Mouse (Mus musculus): Measurements from ENCODE around the gene Btg4. TPM values are rescaled to one million over a fixed set of nuclear protein-coding genes. Genes with fewer than 3 reads are reported as not detected.
"Not testable (repeated sequence)": the region's sequence is repeated elsewhere in the genome, so short reads cannot be mapped to it uniquely, and the experiment has no call there.

Btg4 gene
- total RNA-seq, 2 experiments from 2014 or later = not detected

DNA sequence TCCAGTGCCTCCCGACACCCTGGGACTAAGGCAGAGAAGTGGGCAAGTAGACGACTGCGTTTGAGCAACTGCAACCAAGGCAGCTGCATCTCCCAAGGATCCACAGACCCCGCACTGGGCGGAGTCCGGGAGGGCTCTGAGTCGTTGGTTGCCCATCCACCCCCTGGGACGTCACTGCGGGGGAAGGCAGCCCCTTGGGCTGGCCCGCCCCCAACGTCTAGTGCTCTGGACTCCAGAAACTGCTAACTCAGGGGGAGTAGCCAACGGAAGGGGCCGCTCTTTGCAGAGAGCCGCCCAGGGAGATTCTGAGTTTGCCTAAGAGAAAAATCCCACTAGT is 16.2 kb downstream of the Btg4 start, which contains the start of gene Layn:
Layn (minus strand) TSS at position 116 of the 337 bp plus-strand sequence.
- peak; percentile 89 for DNase-seq
- intact Hi-C loops (cut with DNase I) = loop anchor here (5.0 kb wide), 1 partner anchor 70 kb away; no protein-coding TSS in a partner anchor

DNA sequence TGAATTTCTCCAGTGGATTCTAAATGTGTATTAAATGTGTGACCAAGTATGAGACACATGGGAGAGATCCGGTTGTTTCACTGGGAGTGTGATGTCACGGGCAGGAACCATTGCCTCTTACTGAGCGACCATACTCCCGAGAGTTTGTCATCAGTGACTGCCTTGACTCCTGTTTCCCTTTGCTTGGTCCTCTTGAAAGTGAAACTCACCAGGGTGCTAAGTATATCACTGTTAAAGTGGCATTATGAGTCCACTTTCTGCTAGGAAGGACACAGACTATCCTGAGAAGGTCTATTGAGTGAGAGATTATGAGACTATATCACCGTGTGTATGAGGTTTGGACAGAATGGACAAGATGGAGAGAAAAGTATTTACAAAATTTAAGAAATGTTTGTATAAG is 20.9 kb downstream of the Btg4 start:
- intact Hi-C loops (cut with DNase I) = no loop called here
- DNase-seq = no peak

DNA sequence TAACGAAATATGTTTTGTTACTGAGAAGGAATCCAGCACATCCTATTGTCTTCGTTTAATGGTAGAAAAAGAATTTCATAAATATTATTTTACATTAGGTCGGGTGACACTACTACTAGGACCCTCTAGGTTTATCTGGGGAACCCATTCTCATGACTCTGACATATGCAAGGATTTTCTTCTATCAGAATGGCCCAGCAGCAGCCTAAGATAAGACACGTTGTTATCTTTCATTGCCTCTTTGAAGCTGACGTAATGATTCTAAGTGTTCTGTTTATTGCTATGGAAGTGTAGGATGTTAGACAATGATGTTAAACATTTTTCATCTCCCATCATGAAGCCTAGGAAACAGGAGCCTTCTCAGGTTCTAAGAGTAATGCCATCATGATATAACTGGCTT is 33.0 kb downstream of the Btg4 start:
- intact Hi-C loops (cut with DNase I) = no loop called here
- DNase-seq = no peak

- intact Hi-C loops (cut with DNase I) = no loop called here
- DNase-seq = no peak
Measured at GRCm38 (mm10) chr9:51096306-51096705, 35.6 kb downstream of the Btg4 start.

- intact Hi-C loops (cut with DNase I) = no loop called here
Measured at GRCm38 (mm10) chr9:51101756-51102425, 41.2 kb downstream of the Btg4 start, which contains the start of gene 4833427G06Rik. TSS of gene 4833427G06Rik (minus strand) at chr9:51102078.

DNA sequence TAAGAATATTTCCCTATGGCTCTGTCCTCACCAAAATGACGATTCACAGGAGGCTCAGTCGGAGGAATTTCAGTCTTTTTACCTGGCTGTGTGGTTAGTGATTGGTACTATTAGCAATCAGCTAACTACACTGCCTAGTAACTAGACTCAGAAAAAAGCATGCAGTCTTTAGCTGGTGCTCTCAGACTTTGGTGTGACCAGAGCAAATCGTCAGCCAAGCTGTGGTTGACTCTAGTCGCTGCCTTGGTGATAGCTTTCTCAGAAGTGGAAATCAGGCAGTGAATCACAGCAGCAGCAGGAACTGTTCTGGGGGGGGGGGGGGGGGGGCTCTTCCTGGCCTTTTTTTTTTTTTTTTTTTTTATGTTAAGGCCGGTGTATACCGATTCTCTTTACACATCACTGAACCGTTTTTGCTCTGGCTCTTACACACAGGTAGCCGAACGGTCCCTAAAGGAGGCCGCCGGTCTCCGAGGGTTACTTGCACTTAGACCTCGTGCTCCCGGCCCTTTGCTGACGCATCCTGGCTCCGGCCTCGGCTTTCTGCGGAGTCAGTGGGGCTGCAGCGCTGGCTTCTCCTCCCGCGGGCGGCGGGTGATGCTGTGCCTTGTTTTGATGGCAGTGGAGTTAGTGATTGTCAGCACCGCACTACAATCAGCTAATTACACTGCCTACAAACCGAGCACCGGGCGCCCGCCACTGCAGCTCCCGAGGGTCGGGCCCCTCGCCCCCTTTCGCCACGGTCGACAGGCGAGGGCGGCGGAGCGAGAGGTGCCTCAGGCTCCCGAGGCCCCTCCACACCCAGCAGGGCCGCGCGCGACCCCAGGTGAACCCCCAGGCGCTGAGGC is 42.5 kb downstream of the Btg4 start:
- peak; percentile 49 to 59 for DNase-seq
- intact Hi-C loops (cut with DNase I) = no loop called here

More at GRCm38 (mm10) chr9:51101756-51102425, 41.2 kb downstream of the Btg4 start, which contains the start of gene 4833427G06Rik:
- peak; percentile 45 to 54 for DNase-seq

GRCm38 (mm10) chr9:51103808-51104514 is 43.3 kb downstream of the Btg4 start:
- peak; percentile 17 to 47 for DNase-seq
- intact Hi-C loops (cut with DNase I) = no loop called here

- no peak for DNase-seq
- intact Hi-C loops (cut with DNase I) = no loop called here
Measured at GRCm38 (mm10) chr9:51105751-51106150, 45.0 kb downstream of the Btg4 start.

DNA sequence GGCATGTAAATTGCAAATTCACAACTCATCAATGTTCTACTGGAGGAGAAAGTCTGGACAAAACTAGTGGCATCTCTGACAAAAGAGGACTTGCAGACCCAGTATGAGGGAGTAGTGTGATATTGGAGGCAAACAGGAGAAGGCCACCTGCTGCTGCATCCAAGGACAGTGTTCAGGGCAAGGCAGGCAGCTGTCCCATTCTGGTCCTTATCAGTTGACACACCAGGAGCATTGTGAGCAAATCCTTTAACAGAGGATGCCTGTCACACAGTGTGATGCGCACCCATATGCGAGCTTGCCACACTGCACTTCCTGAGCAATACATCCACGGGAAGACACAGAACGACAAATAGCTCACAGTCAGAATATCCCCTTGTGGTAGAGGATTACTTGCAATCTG is 54.1 kb downstream of the Btg4 start:
- intact Hi-C loops (cut with DNase I) = no loop called here
- no peak for DNase-seq

GRCm38 (mm10) chr9:51136985-51137384 is 76.3 kb downstream of the Btg4 start:
- DNase-seq = peak; percentile 8 to 25

GRCm38 (mm10) chr9:51137432-51137831 is 76.7 kb downstream of the Btg4 start:
- DNase-seq = no peak
- intact Hi-C loops (cut with DNase I) = no loop called here

More at GRCm38 (mm10) chr9:51136985-51137384, 76.3 kb downstream of the Btg4 start:
- intact Hi-C loops (cut with DNase I) = no loop called here

DNA sequence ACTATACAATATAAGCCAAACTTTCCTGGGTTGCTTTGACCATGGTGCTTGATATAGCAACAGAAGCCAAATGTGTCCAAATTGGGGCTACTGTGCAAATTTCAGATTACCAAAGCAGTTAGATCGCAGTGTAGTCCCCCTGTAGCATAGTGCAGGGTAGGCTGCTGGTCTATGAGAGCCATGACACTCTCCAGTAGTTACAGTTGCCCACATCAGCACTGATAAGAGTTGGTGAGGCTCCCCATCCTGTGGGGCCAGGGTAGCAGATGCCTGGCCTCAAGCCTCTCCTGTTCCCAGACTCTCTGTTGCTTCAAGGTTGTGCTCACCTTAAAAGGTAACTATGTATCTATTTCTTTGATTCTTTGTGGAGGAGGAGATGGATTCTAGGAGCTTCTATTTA is 77.1 kb downstream of the Btg4 start:
- no peak for DNase-seq
- intact Hi-C loops (cut with DNase I) = no loop called here

DNA sequence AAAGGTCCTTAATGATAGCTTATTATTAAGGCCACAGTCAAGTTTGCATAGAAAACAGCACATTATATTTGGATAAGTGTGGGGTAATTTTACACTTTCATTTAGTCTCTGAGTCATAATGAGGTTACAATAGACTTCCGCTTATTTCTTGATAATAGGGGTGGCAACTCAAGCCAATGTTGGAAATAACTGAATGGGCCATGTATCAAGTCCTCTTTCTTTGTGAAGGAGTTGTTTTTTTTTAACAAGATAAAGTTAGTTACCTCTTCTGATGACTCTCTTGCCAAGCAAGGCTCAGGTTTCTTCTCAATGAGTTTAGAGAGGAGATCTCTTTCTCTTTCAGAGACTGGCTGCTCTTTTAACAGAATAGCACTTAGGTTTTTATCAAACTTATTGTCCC is 77.6 kb downstream of the Btg4 start:
- intact Hi-C loops (cut with DNase I) = no loop called here
- no peak for DNase-seq

DNA sequence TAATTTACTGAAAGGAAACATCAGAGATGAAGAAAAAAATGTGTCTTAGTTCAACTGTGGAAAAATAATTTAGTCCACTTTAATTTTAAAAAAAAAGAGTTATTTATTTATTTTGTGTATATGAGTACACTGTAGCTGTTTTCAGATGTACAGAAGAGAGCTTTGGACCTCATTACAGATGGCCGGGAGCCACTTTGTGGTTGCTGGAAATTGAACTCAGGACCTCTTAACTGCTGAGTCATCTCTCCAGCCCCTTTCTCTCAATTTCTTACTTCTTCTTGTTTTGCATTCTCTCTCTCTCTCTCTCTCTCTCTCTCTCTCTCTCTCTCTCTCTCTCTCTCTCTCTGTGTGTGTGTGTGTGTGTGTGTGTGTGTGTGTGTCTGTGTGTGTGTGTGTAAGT is 78.7 kb downstream of the Btg4 start:
- intact Hi-C loops (cut with DNase I); DNase-seq: not testable (repeated sequence)

GRCm38 (mm10) chr9:51140711-51141110 is 80.0 kb downstream of the Btg4 start:
- intact Hi-C loops (cut with DNase I) = no loop called here
- DNase-seq = no peak

- intact Hi-C loops (cut with DNase I) = no loop called here
Measured at GRCm38 (mm10) chr9:51143437-51143836, 82.7 kb downstream of the Btg4 start.

DNA sequence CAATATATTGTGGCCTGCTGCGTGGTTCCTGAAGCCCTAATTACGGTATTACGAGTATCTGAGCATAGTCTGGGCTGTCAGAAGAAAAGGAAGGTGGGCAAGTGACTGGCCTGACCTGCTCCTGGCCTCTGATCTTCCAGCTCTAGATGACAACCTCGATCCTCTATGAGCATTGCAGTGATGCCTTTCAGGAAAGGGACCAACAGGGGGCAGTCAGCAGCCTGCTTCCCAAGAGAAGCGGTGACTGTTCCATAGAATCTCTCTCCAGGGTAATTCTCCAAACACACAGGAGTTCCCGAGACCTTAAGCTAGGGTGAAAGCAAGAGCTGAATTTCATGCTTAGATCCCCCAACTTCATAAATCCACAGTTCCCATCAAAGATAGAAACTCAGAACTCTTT is 83.5 kb downstream of the Btg4 start:
- DNase-seq = no peak
- intact Hi-C loops (cut with DNase I) = no loop called here

More at GRCm38 (mm10) chr9:51143437-51143836, 82.7 kb downstream of the Btg4 start:
- DNase-seq = no peak

GRCm38 (mm10) chr9:51146496-51146895 is 85.8 kb downstream of the Btg4 start:
- intact Hi-C loops (cut with DNase I) = loop anchor here (5.0 kb wide), 1 partner anchor 69 kb away; the partner anchor contains the start of gene Layn

GRCm38 (mm10) chr9:51147294-51147693 is 86.6 kb downstream of the Btg4 start:
- no peak for DNase-seq
- intact Hi-C loops (cut with DNase I) = loop anchor here (5.0 kb wide), 1 partner anchor 70 kb away; the partner anchor contains the start of gene Layn

More at GRCm38 (mm10) chr9:51146496-51146895, 85.8 kb downstream of the Btg4 start:
- no peak for DNase-seq

- DNase-seq = peak; percentile 73 to 84
- intact Hi-C loops (cut with DNase I) = loop anchor here (1.0 to 2.0 kb wide), 3 partner anchors 143 to 351 kb away; partner anchors contain the start of gene Sik2
Measured at GRCm38 (mm10) chr9:51152079-51152752, 91.5 kb downstream of the Btg4 start.

Data from heart, postnatal 10 days (tissue).